Mouse (Mus musculus) limb, embryonic 11.5 days (tissue): Measurements from ENCODE around the gene Coq9. TPM values are rescaled to one million over a fixed set of nuclear protein-coding genes. Genes with fewer than 3 reads are reported as not detected.
"Not testable (repeated sequence)": the region's sequence is repeated elsewhere in the genome, so short reads cannot be mapped to it uniquely, and the experiment has no call there.

Source experiments
- ATAC-seq: fragments of 200-750 bp; cut with Nextera tagmentation; 2 replicates; pipeline ENCODE4 v1.8.0; 2017; ENCODE audit warnings: low read depth; ENCODE audit not compliant: insufficient number of reproducible peaks, low FRiP score, low TSS enrichment
- DNase-seq: peaks from one replicate; pipeline ENCODE4 v3.0.0-alpha.2; 2015; ENCODE audit warnings: low spot score
- H3K27ac ChIP-seq: fragments of 300-500 bp; sonication (generic); replicated peaks from 2 replicates; pipeline ENCODE4 v1.5.1; 2014; ENCODE audit warnings: low read depth, mild to moderate bottlenecking, low read length
- H3K27me3 ChIP-seq: fragments of 300-500 bp; sonication (generic); 2 replicates; pipeline ENCODE4 v1.6.1; 2014; ENCODE audit warnings: mild to moderate bottlenecking, low read length, mixed read lengths; ENCODE audit not compliant: control insufficient read depth, insufficient read depth
- H3K36me3 ChIP-seq: fragments of 300-500 bp; sonication (generic); 2 replicates; pipeline ENCODE4 v1.6.1; 2014; ENCODE audit warnings: mild to moderate bottlenecking, low read length, moderate library complexity, mixed read lengths; ENCODE audit not compliant: control insufficient read depth, insufficient read depth
- H3K4me1 ChIP-seq: fragments of 300-500 bp; sonication (generic); 2 replicates; pipeline ENCODE4 v1.6.1; 2014; ENCODE audit warnings: low read length, mixed read lengths; ENCODE audit not compliant: control insufficient read depth, insufficient read depth
- H3K4me2 ChIP-seq: fragments of 300-500 bp; sonication (generic); 2 replicates; pipeline ENCODE4 v1.6.1; 2014; ENCODE audit warnings: low read depth, mild to moderate bottlenecking, moderate library complexity; ENCODE audit not compliant: severe bottlenecking
- H3K4me3 ChIP-seq: fragments of 300-500 bp; sonication (generic); 2 replicates; pipeline ENCODE4 v1.5.1; 2014; ENCODE audit warnings: low read depth, low read length
- H3K9ac ChIP-seq: fragments of 300-500 bp; sonication (generic); 2 replicates; pipeline ENCODE4 v1.6.1; 2014; ENCODE audit warnings: mild to moderate bottlenecking, low read length
- H3K9me3 ChIP-seq: fragments of 300-500 bp; sonication (generic); 2 replicates; pipeline ENCODE4 v1.6.1; 2016; ENCODE audit warnings: low read length; ENCODE audit not compliant: control insufficient read depth
- WGBS: fragments of 180-500 bp; shearing (Covaris S2); extraction: QIAGEN DNeasy Blood & Tissue Kit; methylation state at CpG from one replicate; pipeline ENCODE4 v1.1.7; 2014; 5-methylcytosine and 5-hydroxymethylcytosine counted together
- polyA plus RNA-seq: library from polyadenylated mRNA; unstranded; fragments of >200 nt; fragmentation: Nextera tagmentation; extraction: Ambion mirVana; gene quantifications from 2 replicates; pipeline ENCODE4 v1.2.1, GENCODE M21; 2014

Coq9 gene
- polyA plus RNA-seq, 1 experiment from 2014 or later = 64.0 TPM

GRCm38 (mm10) chr8:94854761-94855160 is 16.6 kb downstream of the Coq9 start:
- not testable (repeated sequence) for H3K27ac ChIP-seq, H3K27me3 ChIP-seq, H3K4me2 ChIP-seq, H3K4me3 ChIP-seq, H3K4me1 ChIP-seq, H3K9ac ChIP-seq, DNase-seq, H3K9me3 ChIP-seq, ATAC-seq
- H3K36me3 ChIP-seq = peaks cover 13% of the 10 kb centered on the region
- 89% methylated on average over 11 of the region's 11 CpGs for WGBS

GRCm38 (mm10) chr8:94857011-94857345 is 18.9 kb downstream of the Coq9 start:
- DNase-seq (no peak), ATAC-seq (0 out of 2 replicates have a peak, but pooled peaks have one; percentile 8)
- Histone ChIP-seq H3K4me2 (no peak overlapping the region), H3K36me3 (peaks cover 6% of the 10 kb centered on the region; the same call in 1 of the 2 replicates), H3K4me1 (0 out of 2 replicates have a peak, but pooled peaks cover 3% of the 10 kb centered on the region), H3K9me3 (no peaks in the 10 kb centered on the region), H3K9ac (no peak overlapping the region), H3K27me3 (no peaks in the 10 kb centered on the region), H3K4me3 (peak overlapping the region; percentile 96), H3K27ac (no peak overlapping the region)
- WGBS = 35% methylated on average over 5 of the region's 5 CpGs

- peaks cover 6% of the 10 kb centered on the region for H3K36me3 ChIP-seq
Measured at GRCm38 (mm10) chr8:94857346-94858173, 19.4 kb downstream of the Coq9 start, which contains the start of gene Polr2c. Gene Polr2c (plus strand): TSS chr8:94857450.

GRCm38 (mm10) chr8:94861352-94861910 is 23.3 kb downstream of the Coq9 start:
- Histone ChIP-seq H3K9ac (no peak overlapping the region), H3K4me2 (no peak overlapping the region), H3K27ac (no peak overlapping the region), H3K27me3 (no peaks in the 10 kb centered on the region), H3K4me1 (0 out of 2 replicates have a peak, but pooled peaks cover 3% of the 10 kb centered on the region), H3K9me3 (no peaks in the 10 kb centered on the region), H3K36me3 (peaks cover 5% of the 10 kb centered on the region), H3K4me3 (no peak overlapping the region)
- WGBS = 73% methylated on average over 8 of the region's 8 CpGs
- ATAC-seq (no peak), DNase-seq (peak; percentile 80)

More at GRCm38 (mm10) chr8:94857346-94858173, 19.4 kb downstream of the Coq9 start, which contains the start of gene Polr2c:
- H3K4me3 ChIP-seq = peak within 1 kb of the TSS; percentile 96
- ATAC-seq = peak; percentile 64
- no peaks in the 10 kb centered on the region for H3K27me3 ChIP-seq
- H3K4me2 ChIP-seq = peak within 1 kb of the TSS; percentile 78
- H3K27ac ChIP-seq = peak within 1 kb of the TSS; percentile 55; the same call in 1 of the 2 replicates
- no peaks in the 10 kb centered on the region for H3K9me3 ChIP-seq
- under 1% methylated on average over 67 of the region's 68 CpGs for WGBS
- peak; percentile 96 for DNase-seq
- 0 out of 2 replicates have a peak, but pooled peaks cover 3% of the 10 kb centered on the region for H3K4me1 ChIP-seq
- H3K9ac ChIP-seq = peak within 1 kb of the TSS; percentile 91

GRCm38 (mm10) chr8:94862487-94863220 is 24.5 kb downstream of the Coq9 start:
- WGBS = 83% methylated on average over 12 of the region's 12 CpGs
- DNase-seq = no peak
- peaks cover 5% of the 10 kb centered on the region for H3K36me3 ChIP-seq
- H3K4me1 ChIP-seq = 0 out of 2 replicates have a peak, but pooled peaks cover 3% of the 10 kb centered on the region
- H3K4me3 ChIP-seq = no peak overlapping the region
- H3K9me3 ChIP-seq = no peaks in the 10 kb centered on the region
- H3K4me2 ChIP-seq = no peak overlapping the region
- no peaks in the 10 kb centered on the region for H3K27me3 ChIP-seq
- H3K27ac ChIP-seq = no peak overlapping the region
- H3K9ac ChIP-seq = no peak overlapping the region
- ATAC-seq = no peak

GRCm38 (mm10) chr8:94863897-94864673 is 26.0 kb downstream of the Coq9 start:
- ATAC-seq (no peak), DNase-seq (no peak)
- H3K9me3 ChIP-seq = no peaks in the 10 kb centered on the region
- peaks cover 5% of the 10 kb centered on the region for H3K36me3 ChIP-seq
- 77% methylated on average over 10 of the region's 10 CpGs for WGBS
- H3K27ac ChIP-seq = no peak overlapping the region
- no peak overlapping the region for H3K4me3 ChIP-seq
- no peaks in the 10 kb centered on the region for H3K27me3 ChIP-seq
- H3K4me1 ChIP-seq = no peaks in the 10 kb centered on the region
- no peak overlapping the region for H3K4me2 ChIP-seq
- no peak overlapping the region for H3K9ac ChIP-seq

- ATAC-seq = no peak
- peaks cover 5% of the 10 kb centered on the region for H3K36me3 ChIP-seq
Measured at GRCm38 (mm10) chr8:94865292-94865691, 27.2 kb downstream of the Coq9 start.

More at GRCm38 (mm10) chr8:94865292-94865691, 27.2 kb downstream of the Coq9 start:
- no peaks in the 10 kb centered on the region for H3K27me3 ChIP-seq
- no peak overlapping the region for H3K27ac ChIP-seq
- H3K4me3 ChIP-seq = no peak overlapping the region
- no peak overlapping the region for H3K9ac ChIP-seq
- H3K9me3 ChIP-seq = no peaks in the 10 kb centered on the region
- 77% methylated on average over 10 of the region's 10 CpGs for WGBS
- DNase-seq = no peak
- peaks cover 1% of the 10 kb centered on the region; the same call in 1 of the 2 replicates for H3K4me1 ChIP-seq
- H3K4me2 ChIP-seq = no peak overlapping the region
